Mouse (Mus musculus) bone marrow macrophage, adult 2 months (primary cell): ENCODE measurements around the gene Zfp865.

ENCODE experiments used
- CTCF ChIP-seq: IDR thresholded peaks from 2 replicates; pipeline ENCODE4 v1.5.1; 2012; ENCODE audit warnings: low read depth, mild to moderate bottlenecking, low read length, moderate library complexity
- POLR2A ChIP-seq: IDR thresholded peaks from 2 replicates; pipeline ENCODE4 v1.6.1; 2012; ENCODE audit warnings: mild to moderate bottlenecking, low read depth, low read length, borderline replicate concordance

- TF ChIP-seq CTCF (no peak), POLR2A (no peak)
These were observed 39.2 kb downstream of the Zfp865 start for GRCm38 (mm10) chr7:5059421-5059820.
